Mouse (Mus musculus): Measurements from ENCODE around the gene Oxsr1.

DNA sequence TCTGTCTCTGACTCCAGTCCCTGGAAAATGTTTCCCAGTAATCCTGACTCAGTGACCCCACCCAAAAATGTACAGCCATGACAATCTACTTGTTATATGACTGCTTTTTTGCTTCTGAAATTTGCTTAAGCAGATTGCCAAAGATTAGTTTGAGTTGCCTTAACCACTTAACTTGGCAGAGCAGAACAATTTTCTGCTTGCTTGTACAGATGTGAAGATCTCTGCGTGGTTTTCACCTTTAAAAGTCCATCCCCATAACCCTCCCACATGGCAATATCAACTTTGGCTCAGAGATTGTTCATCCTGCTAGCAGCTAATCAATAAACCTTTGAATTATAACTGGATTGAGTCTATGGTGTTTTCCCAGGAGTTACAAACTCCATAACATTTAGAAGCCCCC, 13.2 kb downstream of the Oxsr1 start:
- TF ChIP-seq USF1 (IDR thresholded peaks at IDR 0.05; ENCODE audit: low read depth) (no peak), CEBPB (IDR thresholded peaks at IDR 0.05; ENCODE audit: insufficient read depth, poor library complexity, severe bottlenecking) (no peak), POLR2AphosphoS2 (IDR thresholded peaks at IDR 0.05; ENCODE audit: insufficient read length, low read depth) (no peak), POLR2A (IDR thresholded peaks at IDR 0.05; ENCODE audit: insufficient read length, low read depth) (no peak), REST (IDR thresholded peaks at IDR 0.05; ENCODE audit: insufficient read depth, insufficient read length) (no peak), MYOD1 (IDR thresholded peaks at IDR 0.05; ENCODE audit: control insufficient read depth in 1 of 3, insufficient read length in 2 of 3, low read depth in 2 of 3) (no peak), TCF12 (IDR thresholded peaks at IDR 0.05; ENCODE audit: insufficient read depth, poor library complexity, severe bottlenecking) (no peak)

Measured in myocyte (in vitro differentiated cells).